Mouse (Mus musculus): ENCODE measurements around the gene Tstd3. TPM values are rescaled to one million over a fixed set of nuclear protein-coding genes. Genes with fewer than 3 reads are reported as not detected.

The Tstd3 gene
- total RNA-seq (2021): 10 to 100 TPM; 13.1 to 13.5 TPM
- long read RNA-seq, experiment 1, transcript Tstd3-201 (4 exons, 1,588 nt): major isoform, 17 of 21 reads
- long read RNA-seq, experiment 1, partial matches to known transcripts: 1 of 21 reads
- long read RNA-seq, experiment 1, other reads (novel, unspliced or antisense): 3 of 21 reads
- long read RNA-seq, experiment 2, transcript Tstd3-201 (4 exons, 1,588 nt): major isoform, 23 of 25 reads
- long read RNA-seq, experiment 2, partial matches to known transcripts: 0 of 25 reads
- long read RNA-seq, experiment 2, other reads (novel, unspliced or antisense): 2 of 25 reads

GRCm38 (mm10) chr4:21766863-21767304 lies at the start of gene Tstd3, which contains the start of gene Usp45:
TSS of gene Tstd3 (minus strand) at chr4:21767212.
TSS of gene Usp45 (plus strand) at chr4:21767156.
- peak; percentile 60 for DNase-seq

DNA sequence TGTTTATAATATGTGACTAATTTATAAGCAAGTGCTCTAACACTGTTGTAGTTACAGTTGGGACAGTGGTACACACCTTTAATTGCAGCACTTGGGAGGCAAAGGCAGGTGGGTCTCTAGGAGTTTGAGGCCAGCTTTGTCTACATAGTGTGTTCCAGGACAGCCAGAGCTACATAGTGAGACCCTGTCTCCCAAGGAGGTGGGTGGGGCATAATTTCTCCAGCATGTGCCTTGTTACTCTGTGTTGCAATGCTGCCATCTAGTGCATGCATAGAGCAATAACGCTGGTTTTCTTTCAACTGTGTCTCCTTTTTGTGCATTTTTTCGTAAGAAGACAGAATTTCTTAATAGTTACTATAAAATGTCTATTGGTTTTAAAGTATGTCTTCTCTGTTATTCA lies 47.0 kb upstream of the Tstd3 start:
- DNase-seq: no peak

- DNase-seq: no peak
Observed at GRCm38 (mm10) chr4:21812635-21813034, 45.6 kb upstream of the Tstd3 start.

GRCm38 (mm10) chr4:21810608-21811007 lies 43.6 kb upstream of the Tstd3 start:
- no peak for DNase-seq

DNA sequence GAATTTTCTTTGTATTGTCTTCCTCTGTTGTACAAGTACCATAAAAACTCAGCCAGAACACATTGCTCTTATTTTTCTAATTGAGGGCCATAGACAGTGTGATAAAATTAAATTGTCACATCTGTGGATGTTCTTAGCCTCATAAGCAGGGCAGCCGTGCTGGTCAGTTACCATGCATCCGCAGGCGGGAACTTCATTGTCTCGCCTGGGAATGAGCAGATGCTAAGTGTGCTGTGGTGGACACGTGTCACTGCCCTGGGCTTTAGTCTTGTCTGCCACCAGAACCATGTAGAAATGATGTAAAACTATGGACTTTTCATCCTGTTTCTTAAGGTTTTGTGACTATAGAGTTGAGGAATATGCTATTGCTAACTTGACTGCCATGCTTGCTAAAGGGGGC lies 40.2 kb upstream of the Tstd3 start:
- DNase-seq: no peak

DNA sequence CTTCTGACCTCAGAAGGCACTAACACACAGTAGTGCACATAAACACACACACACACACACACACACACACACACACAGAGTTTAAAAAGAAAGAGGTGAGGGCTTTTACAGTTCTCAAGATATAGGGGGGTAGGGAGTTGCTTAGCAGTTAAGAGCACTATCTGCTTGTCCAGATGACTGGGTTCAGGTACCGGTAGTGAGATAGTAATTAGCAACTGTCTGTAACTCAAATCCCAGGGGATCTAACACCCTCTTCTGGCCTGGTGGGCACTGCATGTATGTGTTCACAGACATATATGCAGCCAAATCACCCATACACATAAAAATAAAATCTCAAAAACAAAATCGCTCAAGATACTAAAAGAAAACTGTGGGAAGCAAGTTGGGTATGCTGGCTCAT lies 34.6 kb upstream of the Tstd3 start:
- no peak for DNase-seq

- no peak for DNase-seq
Observed at GRCm38 (mm10) chr4:21801013-21801412, 34.0 kb upstream of the Tstd3 start.

DNA sequence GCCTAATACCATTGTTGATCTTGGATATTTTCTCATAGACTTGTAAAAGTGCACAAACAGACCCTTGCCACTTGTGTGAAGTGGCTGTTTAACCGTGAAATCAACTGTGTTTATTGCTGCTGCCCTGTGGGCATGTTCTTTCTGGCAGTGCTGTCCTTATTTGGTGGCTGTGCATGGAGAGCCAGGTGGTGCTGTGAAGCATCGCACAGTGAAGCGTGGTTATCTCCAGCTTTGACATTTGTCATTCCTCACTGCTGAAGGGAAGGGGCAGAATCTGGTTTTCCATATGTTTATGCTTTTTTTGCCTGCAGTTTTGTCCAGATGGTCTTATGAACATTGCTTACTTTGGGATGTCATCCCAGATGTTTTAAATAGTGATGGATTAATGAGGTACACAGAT lies 26.6 kb upstream of the Tstd3 start:
- DNase-seq: no peak

GRCm38 (mm10) chr4:21789836-21790235 lies 22.8 kb upstream of the Tstd3 start:
- DNase-seq: no peak

GRCm38 (mm10) chr4:21788903-21789302 lies 21.9 kb upstream of the Tstd3 start:
- no peak for DNase-seq

- no peak for DNase-seq
Observed at GRCm38 (mm10) chr4:21786268-21786667, 19.3 kb upstream of the Tstd3 start.

- no peak for DNase-seq
Observed at GRCm38 (mm10) chr4:21780816-21781726, 14.1 kb upstream of the Tstd3 start.

DNA sequence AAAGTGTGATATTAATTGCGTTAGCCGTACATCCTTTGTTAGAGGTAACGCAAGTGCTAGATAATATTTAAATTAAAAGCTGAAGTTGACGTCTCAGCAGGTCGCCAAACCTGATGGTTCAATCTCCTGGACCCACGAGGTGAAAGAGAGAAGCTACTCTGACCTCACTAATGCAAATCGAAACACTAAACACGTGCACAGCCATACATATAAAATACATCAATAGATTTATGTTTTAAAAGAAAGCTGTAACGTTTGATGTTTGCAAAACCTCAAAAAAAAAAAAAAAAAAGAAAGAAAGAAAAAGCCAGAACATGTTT lies 9.9 kb upstream of the Tstd3 start:
- DNase-seq: no peak

- peak; percentile 92 for DNase-seq
Observed at GRCm38 (mm10) chr4:21776091-21776945, 9.3 kb upstream of the Tstd3 start.

DNA sequence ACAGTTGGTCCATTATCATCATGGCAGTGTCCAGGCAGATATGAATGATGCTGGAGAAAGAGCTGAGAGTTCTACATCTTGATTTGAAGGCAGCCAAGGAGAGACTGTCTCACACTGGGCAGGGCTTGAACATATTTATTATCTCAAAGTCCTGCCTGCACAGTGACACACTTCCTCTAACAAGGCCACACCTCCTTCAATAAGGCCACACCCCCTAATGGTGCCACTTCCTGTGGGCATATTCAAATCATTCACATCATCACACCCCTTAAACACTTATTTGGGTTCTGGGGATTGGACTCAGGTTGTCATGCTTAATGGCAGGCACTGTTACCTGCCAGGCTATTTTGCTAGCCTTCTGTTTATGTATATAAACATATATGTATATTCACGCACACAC lies 5.3 kb upstream of the Tstd3 start:
- DNase-seq: no peak

- no peak for DNase-seq
Observed at GRCm38 (mm10) chr4:21771064-21771463, 4.1 kb upstream of the Tstd3 start.

DNA sequence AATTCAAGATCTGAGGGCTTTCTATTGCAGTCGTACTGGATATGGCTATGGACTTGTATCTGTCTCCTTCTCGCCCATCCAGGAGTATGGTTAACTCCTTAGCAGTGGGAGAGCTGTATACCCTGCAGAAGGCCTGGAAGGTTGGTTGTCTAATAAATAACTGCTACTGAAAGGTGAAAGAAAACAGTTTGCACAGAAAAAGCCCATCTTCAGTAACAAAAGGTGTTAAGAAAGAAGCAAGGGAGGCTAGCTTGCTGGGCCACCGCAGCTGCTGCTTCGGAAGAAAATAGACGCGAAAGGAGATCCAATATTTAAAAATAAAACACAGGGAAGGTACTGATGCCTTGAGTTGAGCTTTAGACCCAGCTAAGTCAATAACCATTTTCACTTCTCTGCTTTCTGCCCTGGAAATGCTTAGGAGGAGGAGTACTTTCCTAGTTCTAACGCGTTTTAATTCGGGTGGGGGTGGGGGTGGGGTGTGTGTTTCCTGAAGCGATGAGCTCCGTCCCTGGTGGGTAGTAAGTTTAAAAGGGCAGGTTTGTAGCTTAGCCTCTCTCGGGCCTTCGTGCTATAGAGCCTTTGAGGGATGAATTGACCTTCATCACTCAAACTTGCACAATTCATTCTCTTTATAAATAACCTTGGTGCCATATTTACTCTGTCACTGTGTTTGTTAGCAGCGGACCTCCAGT lies 695 bp downstream of the Tstd3 start:
- DNase-seq: no peak

DNA sequence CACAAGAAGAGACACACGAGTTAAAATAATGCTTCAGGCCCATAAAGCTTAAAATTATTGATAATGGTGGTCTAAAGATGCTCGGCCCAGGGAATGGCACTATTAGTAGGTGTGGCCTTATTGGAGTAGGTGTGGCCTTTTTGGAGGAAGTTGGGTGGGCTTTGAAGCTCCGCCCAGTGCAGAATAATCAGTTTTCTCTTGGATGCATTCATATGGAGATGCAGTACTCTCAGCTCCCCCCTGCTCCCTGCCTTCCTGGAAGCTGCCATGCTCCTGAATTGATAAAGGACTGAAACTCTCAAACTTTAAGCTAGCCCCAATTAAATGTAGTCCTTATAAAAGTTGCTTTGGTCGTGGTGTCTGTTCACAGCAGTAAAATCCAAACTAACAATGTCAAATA lies 3.2 kb downstream of the Tstd3 start:
- DNase-seq: no peak

DNA sequence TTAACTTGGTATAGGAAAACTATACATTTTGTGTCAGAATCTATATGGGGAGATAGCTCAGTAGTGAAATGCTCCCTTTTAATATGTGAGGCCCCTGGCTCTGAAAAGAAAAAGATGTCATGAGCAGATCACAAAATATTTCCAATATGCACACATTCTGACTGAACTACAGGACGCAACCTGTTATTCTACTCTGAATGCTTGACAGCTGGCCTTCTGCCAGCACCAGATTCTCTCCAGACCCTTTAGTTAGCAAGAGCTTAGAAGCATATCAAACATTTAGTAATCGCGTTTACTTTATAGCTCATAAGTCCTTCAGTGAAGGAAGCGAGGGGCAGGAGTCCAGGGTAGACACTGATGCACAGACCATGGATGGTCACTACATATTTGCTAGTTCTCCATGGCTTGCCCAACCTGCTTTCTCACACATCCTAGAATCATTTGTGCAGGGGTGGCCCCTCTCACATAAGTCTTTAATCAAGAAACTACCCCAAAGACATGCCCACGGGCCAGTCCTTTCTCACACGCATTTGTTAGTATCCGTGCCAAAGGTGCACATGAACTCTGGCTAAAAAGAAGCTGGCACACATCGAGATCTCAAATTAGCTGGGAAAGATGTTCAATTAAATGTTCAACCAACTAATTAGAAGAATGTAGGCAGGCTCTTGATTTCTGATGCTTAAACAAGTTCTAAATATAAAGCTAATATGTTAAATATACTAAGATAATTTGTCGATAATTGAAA lies 5.4 kb downstream of the Tstd3 start:
- DNase-seq: no peak

DNA sequence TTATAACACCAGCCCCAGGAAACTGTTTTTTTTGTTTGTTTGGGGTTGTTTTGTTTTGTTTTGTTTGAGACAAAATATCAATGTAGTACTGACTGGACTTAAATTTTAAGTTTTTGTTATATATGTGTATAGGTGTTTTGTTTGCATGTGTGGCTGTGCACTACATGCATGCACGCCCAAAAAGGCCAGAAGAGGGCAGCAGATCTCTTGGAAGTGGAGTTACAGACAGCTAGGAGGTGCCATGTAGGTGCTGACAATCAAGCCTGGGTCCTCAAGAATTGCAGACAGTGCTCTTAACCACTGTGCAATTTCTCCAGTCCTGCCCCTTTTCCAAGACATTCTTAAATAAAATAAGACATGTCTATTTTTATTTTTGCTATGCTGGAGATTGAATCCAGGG lies 8.2 kb downstream of the Tstd3 start:
- DNase-seq: no peak

- no peak for DNase-seq
Observed at GRCm38 (mm10) chr4:21755123-21755789, 11.8 kb downstream of the Tstd3 start.
